Mouse (Mus musculus): ENCODE results near the gene Zdhhc15. TPM values are rescaled to one million over a fixed set of nuclear protein-coding genes. Genes with fewer than 3 reads are reported as not detected.
A peak's percentile ranks its signal among the peaks of the same experiment; 100 is the strongest.

Zdhhc15 gene
- polyA plus RNA-seq, 1 experiment from 2014 or later: 1.8 TPM

DNA sequence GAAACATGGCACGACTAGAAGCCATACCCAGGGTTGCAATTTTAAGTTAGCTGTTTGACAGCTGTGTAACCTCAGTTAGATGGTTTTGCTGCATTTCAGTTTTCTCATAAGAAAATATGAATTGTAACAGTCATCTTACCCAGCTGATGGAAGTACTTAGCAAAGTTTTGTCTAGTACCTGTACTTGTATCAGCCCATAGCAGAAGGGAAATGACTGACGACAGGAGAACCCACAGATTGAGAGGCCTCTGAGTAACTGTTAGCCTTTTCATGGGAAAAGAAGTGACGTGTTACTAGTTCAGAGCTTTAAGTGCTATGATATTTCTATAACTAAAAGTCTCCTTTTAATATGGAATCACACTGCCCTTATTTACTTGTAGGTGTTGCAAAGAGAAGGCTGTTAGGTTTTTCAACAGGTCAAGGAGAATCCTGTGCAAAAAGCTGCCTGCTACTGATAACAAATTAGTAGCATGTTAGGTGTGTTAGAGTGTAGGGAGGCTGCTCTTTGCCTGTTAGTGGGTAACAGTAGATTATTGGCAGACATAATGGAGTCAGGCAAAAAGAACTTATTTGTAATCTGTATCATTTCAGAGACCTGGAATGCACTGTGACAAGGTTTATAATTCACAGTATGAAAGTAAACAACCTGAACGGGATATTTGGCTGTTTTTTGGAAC lies 126.8 kb downstream of the Zdhhc15 start:
- H3K9me3 ChIP-seq (replicated peaks): no peaks in the 10 kb centered on the region
- no peaks in the 10 kb centered on the region for H3K36me3 ChIP-seq
- no peak overlapping the region for H3K9ac ChIP-seq
- DNase-seq (peak; percentile 3), ATAC-seq (ENCODE audit: low read depth) (peak; percentile 88)
- WGBS (ENCODE audit: insufficient replicate concordance): 45% methylated on average over 4 of the region's 4 CpGs
- H3K4me1 ChIP-seq (replicated peaks): peaks cover 24% of the 10 kb centered on the region
- peak overlapping the region; percentile 78 for H3K27ac ChIP-seq
- no peak overlapping the region for H3K4me3 ChIP-seq (replicated peaks)
- 0 out of 2 replicates have a peak overlapping the region, but pooled peaks have one; percentile 17 for H3K4me2 ChIP-seq
- no peaks in the 10 kb centered on the region for H3K27me3 ChIP-seq

DNA sequence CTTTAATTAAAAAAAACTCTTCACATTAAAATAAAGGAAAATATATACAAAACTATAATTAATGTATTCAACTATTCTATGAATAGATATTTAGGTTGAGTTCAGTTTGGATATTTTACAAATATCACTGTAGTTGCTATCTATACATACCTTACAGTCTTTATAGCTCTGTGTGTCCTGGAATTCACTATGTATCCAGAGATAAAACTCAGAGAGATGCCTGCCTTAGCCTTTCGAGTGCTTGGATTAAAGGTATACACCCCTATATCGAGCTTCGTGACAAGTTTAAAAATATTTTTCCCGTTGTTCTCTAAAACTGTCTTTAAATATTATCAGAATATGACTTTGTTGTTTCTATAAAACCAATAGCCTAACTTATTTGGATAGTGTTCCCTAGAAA lies 128.2 kb downstream of the Zdhhc15 start:
- Histone ChIP-seq H3K4me1 (replicated peaks) (peaks cover 24% of the 10 kb centered on the region), H3K27ac (no peak overlapping the region), H3K9ac (no peak overlapping the region), H3K9me3 (replicated peaks) (no peaks in the 10 kb centered on the region), H3K4me3 (replicated peaks) (no peak overlapping the region), H3K4me2 (no peak overlapping the region), H3K36me3 (no peaks in the 10 kb centered on the region), H3K27me3 (no peaks in the 10 kb centered on the region)
- WGBS (ENCODE audit: insufficient replicate concordance): 45% methylated on average over 4 of the region's 4 CpGs
- no peak for DNase-seq
- 0 out of 2 replicates have a peak, but pooled peaks have one; percentile 51 for ATAC-seq (ENCODE audit: low read depth)

DNA sequence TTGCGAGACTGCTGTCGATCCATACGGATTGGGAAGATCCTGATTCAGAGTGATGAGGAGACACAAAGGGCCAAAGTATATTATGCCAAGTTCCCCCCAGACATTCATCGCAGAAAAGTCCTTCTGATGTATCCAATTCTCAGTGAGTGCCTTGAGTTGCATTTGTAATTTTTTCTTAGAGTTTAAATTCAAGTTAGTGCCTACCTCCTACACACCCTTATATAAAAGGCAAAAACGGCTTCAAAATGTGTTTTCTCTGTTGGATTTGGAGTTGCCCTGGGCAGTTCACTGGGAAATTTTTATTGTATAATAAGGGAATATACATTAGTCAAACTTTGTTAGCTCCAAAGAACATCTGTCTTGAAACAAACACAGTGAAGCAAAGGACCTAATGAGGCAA lies 169.1 kb downstream of the Zdhhc15 start:
- no peaks in the 10 kb centered on the region for H3K4me1 ChIP-seq (replicated peaks)
- H3K36me3 ChIP-seq: no peaks in the 10 kb centered on the region
- H3K9ac ChIP-seq: no peak overlapping the region
- no peak overlapping the region for H3K4me3 ChIP-seq (replicated peaks)
- H3K9me3 ChIP-seq (replicated peaks): no peaks in the 10 kb centered on the region
- DNase-seq (no peak), ATAC-seq (ENCODE audit: low read depth) (no peak)
- WGBS (ENCODE audit: insufficient replicate concordance): 71% methylated on average over 5 of the region's 5 CpGs
- H3K4me2 ChIP-seq: no peak overlapping the region
- no peak overlapping the region for H3K27ac ChIP-seq
- 0 out of 2 replicates have a peak, but pooled peaks cover 3% of the 10 kb centered on the region for H3K27me3 ChIP-seq

DNA sequence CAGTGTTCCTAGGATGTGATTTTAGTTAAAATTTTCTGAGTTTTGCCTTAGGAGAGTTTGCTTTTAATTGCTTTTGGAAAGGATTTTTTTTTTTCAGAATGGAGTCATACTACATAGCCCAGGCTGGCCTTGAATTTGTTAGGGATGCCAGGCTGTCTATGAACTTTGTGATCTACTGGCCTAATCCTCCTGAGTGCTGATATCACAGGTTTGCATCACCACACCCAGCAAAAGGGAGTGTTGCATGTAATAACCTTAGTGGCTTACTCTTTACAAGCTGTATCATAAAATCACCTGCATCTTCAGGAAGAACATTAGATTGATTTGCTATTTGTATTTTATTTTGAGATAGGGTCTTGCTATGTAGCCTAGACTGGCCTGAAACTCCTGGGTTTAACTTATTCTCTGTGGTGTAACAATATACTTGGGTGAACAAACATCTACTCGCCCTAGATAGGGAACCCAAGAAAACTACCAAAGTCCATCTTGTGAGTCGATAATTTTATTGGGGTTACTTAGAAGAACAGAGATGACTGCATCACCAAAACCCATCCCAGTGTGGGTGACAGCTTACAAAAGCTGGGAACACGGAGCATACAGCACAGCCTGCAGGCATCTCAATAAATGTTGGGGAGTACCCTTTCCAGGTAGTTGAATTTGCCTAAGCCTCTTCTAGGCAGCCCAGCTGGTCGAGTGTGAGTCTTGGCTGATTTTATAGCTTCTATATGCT lies 181.1 kb downstream of the Zdhhc15 start:
- 52% methylated on average over 4 of the region's 4 CpGs for WGBS (ENCODE audit: insufficient replicate concordance)

DNA sequence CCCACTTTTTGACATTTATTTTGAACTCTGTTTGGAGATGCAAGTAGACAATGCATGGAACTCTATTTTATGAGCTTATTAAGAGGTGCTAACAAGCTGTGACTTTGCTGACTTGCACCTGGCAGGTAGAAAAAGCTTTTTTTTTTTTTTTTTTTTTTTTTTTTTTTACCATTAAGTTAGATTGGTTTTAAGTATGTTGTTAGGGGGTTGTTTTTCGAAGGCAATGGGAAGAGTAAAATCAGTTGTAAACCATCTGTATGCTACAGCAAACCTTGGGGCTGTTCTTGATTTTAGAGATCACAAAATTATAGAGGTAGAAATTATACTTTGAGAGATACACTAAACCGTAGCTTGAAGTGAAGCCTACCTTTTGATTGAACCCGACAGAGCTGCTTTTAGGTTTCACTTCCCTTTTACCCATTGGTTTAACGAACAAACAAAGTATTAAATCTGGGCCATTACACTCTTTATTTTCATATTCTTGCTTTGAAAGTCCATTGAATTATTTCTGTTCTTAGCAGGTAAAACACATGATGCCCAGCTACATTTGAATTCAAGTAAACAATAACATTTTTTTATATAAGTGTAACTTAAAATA lies 181.9 kb downstream of the Zdhhc15 start:
- Histone ChIP-seq H3K4me3 (replicated peaks) (no peak overlapping the region), H3K4me2 (no peak overlapping the region), H3K36me3 (no peaks in the 10 kb centered on the region), H3K9me3 (replicated peaks) (no peaks in the 10 kb centered on the region), H3K27me3 (0 out of 2 replicates have a peak, but pooled peaks cover 3% of the 10 kb centered on the region), H3K4me1 (replicated peaks) (0 out of 2 replicates have a peak, but pooled peaks cover 3% of the 10 kb centered on the region), H3K9ac (no peak overlapping the region), H3K27ac (no peak overlapping the region)
- ATAC-seq (ENCODE audit: low read depth) (no peak), DNase-seq (no peak)
- 60% methylated on average over 4 of the region's 4 CpGs for WGBS (ENCODE audit: insufficient replicate concordance)

More for the DNA sequence above, 181.1 kb downstream of the Zdhhc15 start:
- no peak overlapping the region for H3K4me2 ChIP-seq
- ATAC-seq (ENCODE audit: low read depth) (no peak), DNase-seq (no peak)
- H3K4me3 ChIP-seq (replicated peaks): no peak overlapping the region
- H3K27ac ChIP-seq: no peak overlapping the region
- H3K36me3 ChIP-seq: no peaks in the 10 kb centered on the region
- H3K9me3 ChIP-seq (replicated peaks): no peaks in the 10 kb centered on the region
- H3K9ac ChIP-seq: no peak overlapping the region
- H3K27me3 ChIP-seq: no peaks in the 10 kb centered on the region
- H3K4me1 ChIP-seq (replicated peaks): no peaks in the 10 kb centered on the region

DNA sequence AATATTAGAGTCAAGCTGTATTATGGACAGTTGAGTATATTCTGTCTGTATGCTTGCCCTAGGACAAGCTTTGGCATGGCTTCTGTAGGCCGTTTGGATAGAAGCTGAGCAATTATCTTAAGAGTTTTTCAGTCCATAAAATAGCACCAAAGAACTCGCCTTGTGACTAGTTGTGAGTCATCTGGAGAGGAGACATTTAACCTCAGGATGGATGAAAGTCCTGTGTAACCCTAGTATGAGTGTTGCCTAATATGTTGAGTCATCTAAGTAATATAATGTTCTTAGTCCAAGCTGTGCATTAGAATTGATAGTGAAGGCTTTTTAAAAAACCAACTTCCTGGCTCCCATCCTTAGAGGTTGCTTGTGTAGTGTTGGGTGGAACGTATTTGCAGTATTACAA lies 182.8 kb downstream of the Zdhhc15 start:
- DNase-seq: no peak
- 61% methylated on average over 3 of the region's 3 CpGs for whole genome bisulfite sequencing (ENCODE audit: insufficient replicate concordance)
- Histone ChIP-seq H3K36me3 (no peaks in the 10 kb centered on the region), H3K9me3 (replicated peaks) (no peaks in the 10 kb centered on the region), H3K4me2 (no peak overlapping the region), H3K4me1 (replicated peaks) (0 out of 2 replicates have a peak, but pooled peaks cover 3% of the 10 kb centered on the region), H3K4me3 (replicated peaks) (no peak overlapping the region), H3K9ac (no peak overlapping the region), H3K27me3 (0 out of 2 replicates have a peak, but pooled peaks cover 3% of the 10 kb centered on the region), H3K27ac (no peak overlapping the region)
- ATAC-seq (ENCODE audit: low read depth): no peak

Other genes with a start within 250 kb of the Zdhhc15 start
- 0.27 and 0.36 TPM in 2 replicates for gene Uprt, start 188.2 kb downstream of the Zdhhc15 start, polyA plus RNA-seq (2015; fragmentation: Nextera tagmentation; extraction: Ambion mirVana)
- gene Magee2, start 186.2 kb upstream of the Zdhhc15 start, polyA plus RNA-seq (2015; fragmentation: Nextera tagmentation; extraction: Ambion mirVana): 0.10 and 0.35 TPM in 2 replicates